ENCODE assay signal across 8 mouse cellular contexts in the genomic region with DNA sequence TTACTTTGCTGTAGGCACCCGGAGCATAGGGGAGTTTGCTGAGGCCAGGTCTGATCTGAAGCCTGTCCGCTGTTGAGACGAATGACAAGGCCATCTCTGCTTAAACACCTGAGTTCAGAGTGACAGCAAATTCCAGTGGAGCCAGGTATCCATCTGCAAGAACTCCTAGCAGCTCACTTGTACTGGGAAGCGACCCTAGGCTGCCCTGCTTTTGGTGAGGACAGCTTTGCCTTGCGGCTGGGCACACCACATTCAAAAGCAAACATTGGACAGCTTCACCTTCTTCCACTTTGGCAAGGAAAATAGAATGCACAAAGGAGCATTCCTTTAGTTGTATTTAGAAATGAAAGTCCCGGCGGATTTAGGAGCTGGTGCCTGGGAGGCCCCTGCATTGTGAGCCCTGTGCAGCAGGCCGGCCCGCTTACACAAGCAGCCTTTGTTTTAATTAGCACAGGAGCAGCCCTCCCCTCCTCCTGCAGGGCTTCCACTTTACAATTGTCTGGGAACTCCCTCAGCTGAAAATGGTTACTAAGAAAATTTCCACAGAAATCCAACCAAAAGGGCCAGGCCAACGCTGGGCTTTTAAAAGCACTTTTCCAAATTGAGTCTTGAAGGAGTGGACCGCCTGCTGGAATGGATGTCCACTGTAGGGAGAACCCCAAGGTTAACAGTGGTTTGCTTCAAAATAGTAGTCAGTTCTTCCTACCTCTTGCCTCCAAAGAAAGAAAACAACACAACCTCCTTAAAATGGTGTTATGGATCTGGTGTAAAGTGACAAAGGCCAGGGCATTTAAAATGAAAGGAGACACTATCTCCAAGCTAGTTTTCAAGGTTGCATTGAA.
A peak's percentile ranks its signal among the peaks of the same experiment; 100 is the strongest.
DNase-seq lines count a peak whose midpoint lies in the region; ATAC-seq and TF ChIP-seq lines count a peak whose summit lies in the region.

No protein-coding gene starts in this region.

- TF ChIP-seq POLR2A in kidney, adult 2 months (IDR thresholded peaks at IDR 0.05; ENCODE audit: low read depth, low read length), result no peak

- no peaks in the 10 kb centered on the region for H3K9me3 ChIP-seq in embryonic facial prominence, embryonic 12.5 days
- no peaks in the 10 kb centered on the region for H3K9me3 ChIP-seq in heart, embryonic 11.5 days (replicated peaks; ENCODE audit: control insufficient read depth, low read length)
- H3K9me3 ChIP-seq in midbrain, embryonic 15.5 days, result no peaks in the 10 kb centered on the region

- no peak overlapping the region for H3K27ac ChIP-seq in kidney, adult 2 months (ENCODE audit: insufficient read depth, low read depth, low read length)
- H3K27ac ChIP-seq in embryonic facial prominence, embryonic 12.5 days, result peak overlapping the region; percentile 78
- H3K27ac ChIP-seq in heart, embryonic 11.5 days (ENCODE audit: low read depth, low read length), result peak overlapping the region; percentile 46
- peak overlapping the region; percentile 35; the same call in 1 of the 2 replicates for H3K27ac ChIP-seq in midbrain, embryonic 15.5 days

- 64% methylated on average over 11 of the region's 11 CpGs for WGBS in kidney, adult 2 months
- 15% methylated on average over 11 of the region's 11 CpGs for WGBS in embryonic facial prominence, embryonic 12.5 days
- 30% methylated on average over 11 of the region's 11 CpGs for WGBS in heart, embryonic 11.5 days (ENCODE audit: insufficient replicate concordance)
- WGBS in midbrain, embryonic 15.5 days, result 18% methylated on average over 11 of the region's 11 CpGs

- no peak for ATAC-seq in embryonic facial prominence, embryonic 12.5 days (ENCODE audit: insufficient number of reproducible peaks, insufficient read depth, low FRiP score, low TSS enrichment)
- no peak for ATAC-seq in heart, embryonic 11.5 days (replicated peaks; ENCODE audit: insufficient number of reproducible peaks, low FRiP score, low TSS enrichment)
- ATAC-seq in midbrain, embryonic 15.5 days (replicated peaks), result peak; percentile 87
- ATAC-seq in inflammation-experienced regulatory T-cells, adult 6 months, result no peak

- DNase-seq in kidney, adult 2 months, result peak; percentile 7
- no peak for DNase-seq in kidney, adult 8-10 months
- DNase-seq in kidney, postnatal 4 days, result peak; percentile 30 to 53
- no peak for DNase-seq in thymus, postnatal 0 days (ENCODE audit: low spot score)

- no peaks in the 10 kb centered on the region for H3K36me3 ChIP-seq in kidney, adult 2 months (ENCODE audit: control insufficient read depth, insufficient read depth, low read length)
- no peaks in the 10 kb centered on the region for H3K36me3 ChIP-seq in embryonic facial prominence, embryonic 12.5 days
- H3K36me3 ChIP-seq in heart, embryonic 11.5 days (ENCODE audit: control insufficient read depth, insufficient read depth, low read length), result no peaks in the 10 kb centered on the region
- no peaks in the 10 kb centered on the region for H3K36me3 ChIP-seq in midbrain, embryonic 15.5 days (replicated peaks)

- H3K4me2 ChIP-seq in embryonic facial prominence, embryonic 12.5 days (replicated peaks), result peak overlapping the region; percentile 12
- peak overlapping the region; percentile 27 for H3K4me2 ChIP-seq in heart, embryonic 11.5 days
- no peak overlapping the region for H3K4me2 ChIP-seq in midbrain, embryonic 15.5 days

- H3K9ac ChIP-seq in embryonic facial prominence, embryonic 12.5 days, result no peak overlapping the region
- H3K9ac ChIP-seq in heart, embryonic 11.5 days (ENCODE audit: low read depth, low read length), result peak overlapping the region; percentile 54
- no peak overlapping the region for H3K9ac ChIP-seq in midbrain, embryonic 15.5 days

- H3K4me3 ChIP-seq in kidney, adult 2 months (ENCODE audit: insufficient read depth, low read depth, low read length), result no peak overlapping the region
- no peak overlapping the region for H3K4me3 ChIP-seq in embryonic facial prominence, embryonic 12.5 days
- H3K4me3 ChIP-seq in heart, embryonic 11.5 days (ENCODE audit: low read depth, low read length), result no peak overlapping the region
- no peak overlapping the region for H3K4me3 ChIP-seq in midbrain, embryonic 15.5 days

- H3K27me3 ChIP-seq in kidney, adult 2 months (replicated peaks; ENCODE audit: control insufficient read depth, insufficient read depth, low read length), result no peaks in the 10 kb centered on the region
- H3K27me3 ChIP-seq in embryonic facial prominence, embryonic 12.5 days, result no peaks in the 10 kb centered on the region
- no peaks in the 10 kb centered on the region for H3K27me3 ChIP-seq in heart, embryonic 11.5 days (ENCODE audit: control insufficient read depth, insufficient read depth, low read length)
- H3K27me3 ChIP-seq in midbrain, embryonic 15.5 days (replicated peaks), result no peaks in the 10 kb centered on the region

- no peak for TF ChIP-seq CTCF in kidney, adult 2 months (conservative IDR thresholded peaks at IDR 0.05; ENCODE audit: insufficient read depth, insufficient read length, low read depth, low read length)

- H3K4me1 ChIP-seq in kidney, adult 2 months (ENCODE audit: control insufficient read depth, insufficient read depth, low read length), result no peaks in the 10 kb centered on the region
- peaks cover 23% of the 10 kb centered on the region for H3K4me1 ChIP-seq in embryonic facial prominence, embryonic 12.5 days
- peaks cover 21% of the 10 kb centered on the region for H3K4me1 ChIP-seq in heart, embryonic 11.5 days (ENCODE audit: control insufficient read depth, insufficient read depth, low read length)
- peaks cover 20% of the 10 kb centered on the region for H3K4me1 ChIP-seq in midbrain, embryonic 15.5 days

Comparison
In these comparisons a context has a peak if more than half of its experiments do, and no peak if none do; other contexts are left out.
1. DNase-seq: peak in kidney, adult 2 months (single experiment) and kidney, postnatal 4 days (2 of 2); none in kidney, adult 8-10 months (0 of 2) and thymus, postnatal 0 days (single experiment).